Mouse (Mus musculus) kidney, adult 2 months (tissue): Measurements from ENCODE around the gene Vps13d.

ENCODE experiments used
- CTCF ChIP-seq: fragments of 200-500 bp; conservative IDR thresholded peaks from 2 replicates; pipeline ENCODE4 v1.5.1; 2011; ENCODE audit warnings: low read depth, mild to moderate bottlenecking, control low read depth, low read length, moderate library complexity, mixed read lengths; ENCODE audit not compliant: insufficient read depth, insufficient read length
- POLR2A ChIP-seq: fragments of 200-500 bp; IDR thresholded peaks from one replicate; pipeline ENCODE4 v1.6.1; 2011; ENCODE audit warnings: low read depth, low read length, control low read depth

- no peak for TF ChIP-seq CTCF
- TF ChIP-seq POLR2A: no peak
Measured at GRCm38 (mm10) chr4:144953421-144953820, 241.4 kb downstream of the Vps13d start.
